Mouse (Mus musculus) gastrocnemius, postnatal 14 days (tissue): ENCODE measurements at regions not wholly inside any gene's neighbourhood (a gene's known extent, or its start where the extent isn't known, plus 50 kb on each side); places are given as distances from the start of the nearest gene placed in this dataset.

Experiments used
- DNase-seq: peaks from one replicate; pipeline ENCODE4 v3.0.0; 2021; ENCODE audit warnings: mixed read lengths
- intact Hi-C: fragments of 180-260 bp; cut with DNase I; formaldehyde crosslinking; loops from one replicate; pipeline ENCODE4 v1.15.1; 2025; ENCODE audit warnings: low total_unique reads

DNA sequence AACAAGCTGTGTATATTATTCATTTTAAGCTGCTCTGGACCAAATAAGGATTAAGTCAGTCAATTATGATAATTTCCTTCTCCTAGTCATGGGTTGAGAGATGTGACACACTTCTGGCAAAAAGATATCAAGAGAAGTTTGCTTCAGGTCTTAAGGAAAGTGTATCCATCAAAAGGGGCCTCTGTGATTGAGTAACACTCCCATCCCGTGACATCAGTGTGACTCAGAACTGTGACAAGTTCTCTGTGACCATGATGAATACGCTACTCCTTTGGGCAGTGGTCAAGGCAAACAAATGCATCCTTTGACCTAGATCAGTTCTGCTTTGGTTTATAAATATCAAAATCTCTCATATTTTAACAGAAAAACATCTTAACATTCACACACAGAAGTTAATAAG, 290.8 kb upstream of the Adgrl4 start:
- intact Hi-C loops, result no loop called here
- no peak for DNase-seq

DNA sequence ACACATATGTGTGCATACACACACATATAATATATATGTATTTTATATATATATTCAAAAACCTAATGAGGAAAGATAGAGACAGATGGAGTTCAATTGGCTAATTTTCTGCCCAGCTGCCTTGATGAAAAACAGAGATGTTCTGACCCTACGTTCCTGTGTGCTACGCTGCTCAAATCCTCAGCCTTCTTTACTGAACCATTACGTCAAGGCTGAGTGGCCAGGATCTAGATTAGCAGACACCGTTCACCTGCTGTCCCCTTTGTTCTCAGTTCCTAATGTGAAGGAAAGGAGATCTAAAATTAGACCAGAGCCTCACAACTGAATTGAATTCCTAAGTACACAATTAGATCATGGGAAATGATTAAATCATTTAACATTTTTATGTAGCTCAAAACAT, 284.3 kb upstream of the Adgrl4 start:
- DNase-seq, result no peak
- intact Hi-C loops, result no loop called here

DNA sequence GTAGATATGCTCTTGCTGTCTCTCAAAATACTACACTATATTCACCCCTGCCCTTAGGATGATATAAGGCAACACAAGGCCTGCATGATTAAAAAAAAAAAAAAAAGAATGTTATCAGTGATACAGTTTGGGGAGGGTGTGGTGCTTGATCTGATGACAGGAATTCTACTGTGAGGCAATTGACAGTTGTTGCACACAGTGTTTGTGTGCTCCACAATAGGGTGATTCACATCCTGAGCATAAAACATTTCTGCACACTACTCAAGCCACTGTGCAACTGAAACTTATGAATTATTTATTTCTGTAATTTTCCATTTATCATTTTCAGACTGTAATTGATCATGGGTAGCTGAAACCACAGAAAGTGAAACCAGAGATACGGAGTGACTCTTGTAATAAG, 277.2 kb upstream of the Adgrl4 start:
- intact Hi-C loops, result no loop called here
- DNase-seq, result no peak

DNA sequence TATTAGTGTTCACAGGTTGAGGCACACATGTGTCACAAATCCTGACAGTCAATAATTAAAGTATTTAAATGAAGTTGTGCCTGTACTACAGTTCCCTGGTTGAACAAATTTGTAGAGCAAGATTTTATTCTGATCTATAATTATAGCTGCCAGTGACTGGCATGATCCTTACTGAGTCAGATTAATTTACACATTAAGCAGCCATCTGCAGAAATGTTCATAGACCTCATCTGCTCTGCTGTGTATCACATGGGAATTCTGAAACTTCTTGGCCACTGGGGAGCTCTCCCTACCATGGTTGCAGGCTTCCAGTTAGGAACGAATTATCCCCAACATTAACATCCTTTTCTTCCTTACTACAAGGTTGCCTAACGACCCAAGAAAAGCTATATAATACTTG, 255.6 kb upstream of the Adgrl4 start:
- DNase-seq, result no peak
- intact Hi-C loops, result no loop called here

DNA sequence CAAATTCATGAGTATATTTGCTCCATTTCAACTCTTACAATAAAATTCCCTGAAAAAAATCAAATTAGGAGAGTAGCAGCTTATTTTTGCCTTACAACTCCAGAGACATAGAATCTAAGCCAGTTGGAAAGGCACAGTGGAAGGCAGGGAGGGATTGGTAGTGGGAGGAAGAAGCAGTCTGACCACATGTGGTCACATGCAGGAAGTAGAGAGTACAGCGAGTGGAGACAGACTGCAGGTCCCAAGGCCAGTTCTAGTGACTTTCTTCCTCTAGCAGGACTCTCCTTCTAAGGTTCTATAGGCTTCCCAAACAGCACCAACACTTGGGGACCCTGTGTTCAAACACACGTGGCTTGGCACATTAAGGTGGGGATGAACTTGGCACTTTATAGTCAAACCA, 245.6 kb upstream of the Adgrl4 start:
- intact Hi-C loops, result no loop called here

DNA sequence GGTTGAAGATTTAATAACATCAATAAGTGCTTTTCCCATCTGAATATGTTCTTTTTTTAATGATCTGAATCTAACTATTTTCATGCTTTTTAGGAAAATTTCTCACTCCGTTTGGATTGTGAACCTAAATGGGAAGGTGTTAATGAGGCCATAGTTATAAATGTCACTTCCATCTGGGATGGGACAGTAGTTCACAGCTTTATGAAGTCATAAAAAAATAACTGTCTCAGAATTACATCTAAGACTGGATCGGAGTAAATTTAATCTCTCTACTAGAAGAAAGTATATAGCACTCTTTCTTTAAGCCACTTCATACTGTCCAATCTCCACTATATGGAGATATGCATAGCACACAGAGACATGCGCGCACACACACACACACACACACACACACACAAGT, 226.7 kb upstream of the Adgrl4 start:
- intact Hi-C loops, result no loop called here
- no peak for DNase-seq

More for the DNA sequence above, 245.6 kb upstream of the Adgrl4 start:
- DNase-seq, result no peak

DNA sequence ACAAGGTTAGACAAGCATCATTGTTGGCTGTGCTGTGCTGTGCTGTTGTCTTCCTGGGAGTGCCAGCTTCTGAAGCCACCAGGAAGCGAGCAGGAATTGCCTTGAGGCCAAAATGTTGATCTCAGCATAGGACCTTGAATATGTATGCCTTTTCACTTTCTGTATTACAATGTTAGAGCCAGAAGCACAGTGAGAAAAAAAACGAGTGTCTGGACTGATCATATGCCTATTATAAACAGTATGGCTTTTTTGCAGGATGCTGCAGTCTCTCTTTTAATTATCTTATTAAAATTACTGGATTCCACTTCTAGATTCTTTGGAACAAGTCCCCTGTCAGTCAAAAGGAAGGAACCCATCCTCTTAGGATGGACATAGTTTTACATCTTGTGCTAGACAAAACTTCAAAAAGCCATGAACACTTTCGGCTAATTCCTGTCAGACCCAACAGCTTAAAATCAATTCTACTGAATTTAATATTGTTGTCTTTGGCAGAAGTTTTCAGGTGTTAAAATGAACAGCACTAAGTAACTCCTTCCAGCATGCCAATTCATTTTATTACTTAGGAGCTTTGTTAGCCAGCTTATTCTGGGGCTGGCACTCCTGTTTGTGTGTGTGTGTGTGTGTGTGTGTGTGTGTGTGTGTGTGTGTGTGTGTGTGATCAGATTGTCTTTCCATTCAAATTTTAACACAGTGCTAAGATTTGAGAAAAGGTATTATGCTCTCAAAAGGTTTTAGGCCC, 220.8 kb upstream of the Adgrl4 start:
- no peak for DNase-seq
- intact Hi-C loops, result no loop called here

DNA sequence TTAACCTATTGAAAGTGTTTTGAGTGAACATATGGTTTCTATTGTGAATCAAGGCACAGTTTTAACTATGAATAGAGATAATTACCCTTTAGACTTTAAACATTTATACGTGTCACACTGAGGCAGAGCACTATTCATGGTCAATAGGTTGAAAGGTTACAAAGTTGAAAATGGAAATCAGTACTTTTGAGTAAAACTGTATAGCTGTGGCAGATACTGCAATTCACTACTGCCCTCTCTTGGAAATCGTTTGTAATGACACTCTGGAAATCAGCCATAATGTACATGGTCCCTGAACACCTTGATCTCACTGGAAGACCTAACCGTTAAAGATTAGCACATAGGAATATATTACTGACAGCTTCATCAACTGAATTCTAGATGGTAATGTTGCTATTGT, 215.3 kb upstream of the Adgrl4 start:
- DNase-seq, result no peak
- intact Hi-C loops, result no loop called here

DNA sequence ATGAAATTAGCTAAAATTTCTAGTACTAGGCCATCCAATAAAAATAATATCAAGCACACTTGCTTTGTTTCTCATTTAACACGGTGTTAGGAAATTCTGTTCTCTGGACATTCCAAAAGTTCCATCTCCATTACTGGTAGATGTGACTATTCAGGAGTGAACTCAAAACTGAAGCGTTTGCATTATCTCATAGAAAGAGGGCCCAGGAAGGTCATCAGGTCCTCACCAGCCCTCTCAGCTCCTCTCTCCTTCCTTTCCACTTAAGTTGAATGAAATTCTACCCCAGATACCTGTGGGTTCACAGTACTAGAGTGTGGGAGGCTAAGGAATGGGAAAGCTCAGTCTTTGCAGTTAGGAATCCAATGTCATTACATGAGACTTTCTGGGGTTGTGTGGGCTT, 185.2 kb upstream of the Adgrl4 start:
- no peak for DNase-seq
- intact Hi-C loops, result no loop called here

DNA sequence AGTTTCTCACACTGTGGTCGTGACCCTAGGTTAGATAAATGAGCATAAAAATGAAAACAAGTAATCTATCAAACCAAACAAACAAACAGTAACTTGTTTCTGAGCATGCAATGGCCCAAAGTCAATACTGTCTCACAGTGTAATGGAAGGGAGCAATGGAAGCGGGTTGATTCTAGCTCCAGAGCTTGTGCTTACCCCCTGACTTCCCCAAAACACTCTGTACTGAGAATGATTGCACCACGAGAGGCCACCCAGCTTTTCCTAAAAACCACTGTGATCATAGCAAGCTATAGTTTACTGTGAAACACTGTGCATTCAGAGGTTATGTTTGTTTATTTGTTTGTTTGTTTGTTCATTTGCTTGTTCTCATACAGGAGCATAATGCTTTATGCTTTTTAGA, 174.9 kb upstream of the Adgrl4 start:
- intact Hi-C loops, result no loop called here
- no peak for DNase-seq

DNA sequence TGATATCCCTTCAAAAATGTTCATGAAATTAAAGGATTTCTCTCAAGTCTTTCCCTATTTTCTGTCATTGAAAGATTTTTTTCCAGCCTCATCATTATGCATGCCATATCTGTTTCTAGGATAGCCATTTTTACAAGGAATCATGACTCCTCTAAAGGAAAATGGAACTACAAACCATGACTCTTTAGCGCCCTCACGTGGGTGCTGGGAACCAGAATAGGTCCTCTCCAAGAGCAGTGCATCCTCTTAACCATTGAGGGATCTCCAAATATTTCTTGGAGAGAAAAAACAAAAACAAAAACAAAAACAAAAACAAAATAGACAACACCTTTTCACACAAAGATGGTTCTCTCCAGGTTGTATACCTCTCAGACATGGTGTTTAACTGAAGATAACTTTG, 172.0 kb upstream of the Adgrl4 start:
- intact Hi-C loops, result no loop called here
- DNase-seq, result no peak

DNA sequence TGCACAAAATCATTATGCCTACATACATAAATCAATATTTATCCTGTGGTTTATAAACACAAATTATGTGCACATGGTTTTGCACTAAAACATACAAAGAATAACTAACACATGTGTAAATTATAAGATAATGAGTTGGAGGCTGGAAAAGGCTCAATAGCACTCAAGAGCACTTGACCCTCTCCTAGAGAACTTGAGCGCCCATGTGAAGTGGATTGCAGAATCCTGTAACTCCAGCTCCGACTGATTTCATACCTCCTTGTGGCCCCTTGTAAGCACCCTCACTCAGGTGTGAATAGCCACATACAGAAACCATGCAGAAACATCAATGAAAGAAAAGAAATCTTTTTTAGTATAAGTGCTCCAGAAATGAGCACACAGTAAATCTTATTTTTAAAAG, 168.2 kb upstream of the Adgrl4 start:
- DNase-seq, result no peak
- intact Hi-C loops, result no loop called here

DNA sequence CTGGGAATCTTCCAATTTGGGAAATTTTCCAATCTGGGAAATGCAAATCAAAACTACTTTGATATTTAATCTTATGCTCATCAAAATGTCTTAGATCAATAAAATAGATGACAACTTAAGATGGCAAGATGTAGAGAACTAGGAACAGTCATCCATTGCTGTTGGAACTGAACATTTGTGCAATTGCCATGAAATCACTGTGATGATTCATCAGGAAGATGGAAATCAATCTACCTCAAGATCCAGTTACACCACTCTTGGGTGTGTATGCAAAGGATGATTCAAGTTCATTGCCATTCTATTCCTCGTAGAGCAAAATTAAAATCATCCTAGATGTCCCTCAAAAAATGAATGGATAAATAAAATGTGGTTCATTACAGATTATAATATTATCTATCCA, 153.9 kb upstream of the Adgrl4 start:
- intact Hi-C loops, result no loop called here

DNA sequence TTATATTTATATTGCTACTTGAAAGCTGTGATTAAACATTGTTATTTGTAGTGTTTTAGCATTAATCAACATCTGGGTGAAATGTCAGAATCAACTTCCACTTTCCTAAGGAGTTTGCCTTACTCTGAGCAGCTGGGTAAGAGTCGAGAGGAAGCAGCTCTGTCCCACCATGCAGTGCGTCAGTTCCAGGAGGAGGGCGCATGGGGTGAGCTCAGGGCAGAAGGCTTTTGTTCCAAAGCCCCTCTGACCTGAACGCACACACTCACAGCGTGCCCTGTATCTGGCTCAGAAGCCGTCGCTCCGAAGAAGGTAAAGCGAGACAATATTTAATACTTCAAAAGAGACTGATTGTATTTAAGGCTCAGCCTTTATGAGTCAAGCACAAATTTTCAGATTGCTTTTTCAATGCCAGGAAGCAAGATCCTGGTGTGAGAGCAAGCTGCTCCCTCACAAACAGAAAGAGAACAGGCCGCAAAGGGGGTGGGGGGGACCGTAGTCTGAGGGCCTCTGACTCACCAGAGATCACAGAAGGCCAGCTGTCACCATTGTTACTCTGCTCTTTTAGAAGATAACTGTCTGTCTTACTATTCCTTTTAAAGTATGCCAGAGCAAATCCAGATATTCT, 143.6 kb upstream of the Adgrl4 start:
- intact Hi-C loops, result no loop called here
- peak; percentile 8 for DNase-seq

More for the DNA sequence above, 153.9 kb upstream of the Adgrl4 start:
- no peak for DNase-seq

DNA sequence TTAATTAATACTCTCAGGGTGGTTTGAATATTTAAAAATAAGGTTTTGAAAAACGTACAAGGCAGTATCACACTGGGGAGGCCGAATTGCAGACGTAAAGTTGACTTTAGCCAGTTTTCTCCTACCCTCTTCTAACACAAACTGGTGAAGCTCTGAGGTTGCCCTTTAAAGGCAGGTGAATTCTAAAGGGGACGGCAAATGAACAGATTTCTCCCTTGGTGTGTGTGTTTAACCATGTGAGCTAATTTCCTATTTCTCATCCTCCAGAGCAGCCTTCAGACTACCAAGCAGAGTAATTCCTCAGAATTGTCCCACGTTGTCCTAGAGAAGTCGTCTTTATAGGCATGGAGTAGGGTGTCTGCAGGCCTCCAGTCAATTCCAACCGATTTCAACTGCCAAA, 143.1 kb upstream of the Adgrl4 start:
- intact Hi-C loops, result no loop called here
- DNase-seq, result no peak

DNA sequence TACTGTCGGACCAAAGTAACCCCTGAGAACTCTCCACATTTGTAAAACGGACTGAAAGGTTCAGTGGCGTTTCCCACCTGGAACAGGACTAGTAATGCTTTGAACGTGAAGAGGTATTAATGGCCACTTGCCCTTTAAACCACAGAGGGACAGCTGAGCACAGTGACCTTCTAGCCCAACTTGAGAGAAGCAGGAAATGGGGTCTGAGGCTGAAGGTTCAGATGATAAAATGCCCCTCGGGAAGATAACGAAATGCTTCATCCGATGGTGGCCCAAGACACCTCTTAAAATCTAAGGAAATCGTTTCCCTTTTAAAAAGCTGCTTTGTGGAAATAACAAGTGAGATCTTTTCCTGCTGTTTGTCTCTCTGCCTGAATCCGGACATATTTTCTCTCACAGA, 142.7 kb upstream of the Adgrl4 start:
- no peak for DNase-seq
- intact Hi-C loops, result no loop called here

DNA sequence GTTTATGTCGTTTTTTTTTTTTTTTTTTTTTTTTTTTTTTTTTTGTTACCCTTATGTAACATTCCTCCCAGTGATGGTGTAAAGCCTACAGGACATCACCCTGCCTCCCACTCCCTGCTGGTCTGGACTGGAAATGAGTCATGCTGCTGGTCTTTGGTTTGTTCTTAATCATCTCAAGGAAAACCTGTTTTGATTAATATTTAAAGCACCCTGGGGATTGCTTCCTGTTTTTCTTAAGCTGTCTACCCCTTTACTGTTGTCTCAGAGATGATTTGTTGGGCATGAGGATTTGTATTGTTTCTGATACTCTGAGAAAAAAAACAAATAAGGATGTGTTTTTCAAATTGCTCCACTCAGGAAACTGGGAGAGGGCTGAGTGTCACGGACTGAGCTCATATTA, 139.4 kb upstream of the Adgrl4 start:
- intact Hi-C loops, result no loop called here
- DNase-seq, result peak; percentile 6

DNA sequence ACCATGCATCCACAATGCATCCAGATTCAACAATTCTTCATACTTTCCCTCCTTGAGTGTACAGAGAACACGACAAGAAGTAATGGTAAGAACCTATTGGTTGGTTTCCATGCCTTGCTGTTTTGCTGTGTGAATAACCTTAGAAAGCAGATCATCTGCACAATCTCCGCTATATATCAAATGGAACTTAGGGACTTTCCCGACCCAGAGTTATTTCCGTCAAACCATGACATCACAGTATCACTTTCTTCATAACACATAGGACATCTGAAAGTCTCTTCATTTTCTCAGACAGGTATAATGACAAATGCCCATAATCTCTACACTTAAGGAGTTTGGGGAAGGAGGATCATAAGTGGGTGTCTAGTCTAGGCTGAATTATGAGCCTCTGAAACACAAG, 132.3 kb upstream of the Adgrl4 start:
- no peak for DNase-seq
- intact Hi-C loops, result no loop called here

DNA sequence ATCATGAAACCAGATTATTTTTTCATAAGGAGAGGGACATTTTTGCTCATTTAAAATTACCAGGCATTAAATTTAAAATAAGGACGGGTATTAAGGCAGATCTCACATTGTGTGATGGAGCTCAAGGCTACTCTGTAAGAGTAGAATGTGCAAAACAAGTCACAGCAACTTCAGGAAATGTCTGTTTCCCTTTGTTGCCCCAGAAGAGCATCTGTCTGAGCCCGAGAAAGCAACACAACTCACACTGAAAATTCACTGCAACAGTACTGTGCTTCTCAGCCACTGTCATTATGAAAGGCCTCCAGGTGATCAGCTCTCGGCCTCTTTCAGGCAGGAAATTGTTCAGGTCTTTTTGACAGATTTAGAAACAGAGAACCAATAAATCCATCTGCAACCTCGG, 129.7 kb upstream of the Adgrl4 start:
- intact Hi-C loops, result no loop called here
- no peak for DNase-seq

DNA sequence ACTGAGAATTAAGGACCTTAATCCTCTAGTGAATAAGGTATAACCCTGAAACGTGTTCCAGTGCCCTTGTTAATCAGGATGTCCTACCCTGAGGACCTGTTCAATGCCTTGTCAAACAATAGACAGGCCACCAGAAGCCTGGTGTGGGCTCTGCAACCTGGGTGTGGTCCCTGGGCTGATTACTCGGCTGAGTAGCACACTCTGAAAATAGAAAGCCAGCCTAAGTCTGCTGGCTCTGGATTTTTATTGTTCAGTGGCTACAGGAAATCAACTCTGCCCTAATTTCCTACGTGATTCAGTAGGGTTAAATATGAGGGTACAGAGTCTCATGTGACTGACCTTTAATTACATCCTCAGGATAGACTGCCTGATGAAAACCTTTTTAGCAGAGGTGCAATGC, 113.9 kb upstream of the Adgrl4 start:
- peak; percentile 13 for DNase-seq
- intact Hi-C loops, result no loop called here

DNA sequence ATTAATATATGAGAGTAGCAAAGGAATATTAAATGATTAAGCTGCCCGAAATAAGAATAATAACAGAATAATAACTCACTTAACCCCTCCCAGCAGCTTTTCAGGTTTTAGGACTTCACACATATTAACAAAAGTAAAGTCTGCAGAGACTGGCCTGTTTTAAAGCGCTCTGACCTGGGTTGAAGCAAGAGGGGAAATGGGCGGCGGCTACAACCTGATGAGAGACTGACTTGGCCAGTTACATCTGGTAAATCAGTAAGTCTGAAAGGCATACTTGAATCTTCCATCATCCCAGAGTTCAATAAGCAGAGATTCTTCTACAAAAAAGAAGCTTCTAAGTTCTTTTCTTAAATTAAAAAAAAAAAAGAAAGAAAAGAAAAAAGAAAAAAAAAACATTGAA, 107.9 kb upstream of the Adgrl4 start:
- DNase-seq, result no peak
- intact Hi-C loops, result no loop called here

DNA sequence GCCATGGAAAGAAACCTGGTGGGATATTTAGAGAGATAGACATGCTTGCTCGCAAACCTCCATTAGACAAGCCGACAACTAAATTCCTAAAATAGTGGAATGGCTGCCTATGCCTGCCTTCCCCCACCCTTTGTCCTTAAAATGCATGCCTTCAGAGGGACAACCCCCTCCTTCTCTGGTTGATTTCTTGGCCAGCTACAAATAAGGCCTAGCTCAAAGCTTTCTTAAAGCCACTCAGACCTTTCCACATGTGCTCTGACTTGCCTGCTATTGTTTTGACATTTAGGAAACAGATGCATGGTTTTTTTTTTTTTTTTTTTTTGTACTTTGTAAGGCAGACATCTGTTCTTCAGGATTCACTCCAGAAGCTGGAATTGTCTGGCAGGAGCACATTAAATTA, 105.8 kb upstream of the Adgrl4 start:
- no peak for DNase-seq
- intact Hi-C loops, result no loop called here
